Mouse (Mus musculus) embryonic stem cell, embryonic (primary cell): Measurements from ENCODE around the gene Dact3.

ENCODE experiments used
- CTCF ChIA-PET, 4 experiments: fragments of 300-600 bp in 2 of 4; fragments of 350-600 bp in 2 of 4; sonication (Branson Sonifier 250); formaldehyde crosslinking; loops; one replicate each; lab custom pipeline; 2022; ENCODE audit warnings: inconsistent platforms in 2 of 4; lab: Charles Lee
- POLR2A ChIA-PET, 4 experiments: fragments of 300-600 bp in 2 of 4; fragments of 350-600 bp in 2 of 4; sonication (Branson Sonifier 250); formaldehyde crosslinking; loops; one replicate each; lab custom pipeline; 2022; ENCODE audit warnings: antibody characterized with exemption in 4 of 4, inconsistent platforms in 1 of 4; lab: Charles Lee

Dact3 gene

DNA sequence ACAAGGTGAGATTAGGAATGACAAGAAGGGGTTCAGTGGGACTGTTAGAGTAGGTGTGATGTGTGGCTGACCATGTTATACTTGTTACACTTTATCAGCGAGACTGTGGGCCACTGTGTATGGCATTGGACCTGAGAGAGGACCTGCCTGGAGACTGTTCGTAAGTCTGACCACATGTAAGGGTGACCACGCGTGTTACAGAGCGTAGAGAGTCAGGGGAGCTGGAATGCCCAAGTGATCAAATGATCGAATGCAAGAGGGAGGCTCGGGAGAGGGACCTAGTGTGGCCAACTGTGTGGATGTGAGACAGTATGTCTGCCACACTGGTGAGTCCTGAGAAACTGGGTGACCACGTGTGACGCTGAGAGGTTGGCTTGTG is 17.2 kb downstream of the Dact3 start:
- ChIA-PET POLR2A (interaction anchor here in 3 of 4 experiments (0.7 to 2.5 kb wide), 25 partner anchors 8 to 275 kb away, joined by 3 to 29 read pairs (median 6); partner anchors contain the start of genes Dact3 (in 3 of the 3) and Calm3 (in 1 of the 3)), CTCF (interaction anchor here (0.6 to 2.5 kb wide), 47 partner anchors 8 to 607 kb away, joined by 3 to 78 read pairs (median 4); partner anchors contain the start of genes Dact3 (in 4 of the 4), Ptgir (in 2 of the 4) and Prkd2 (in 1 of the 4))

DNA sequence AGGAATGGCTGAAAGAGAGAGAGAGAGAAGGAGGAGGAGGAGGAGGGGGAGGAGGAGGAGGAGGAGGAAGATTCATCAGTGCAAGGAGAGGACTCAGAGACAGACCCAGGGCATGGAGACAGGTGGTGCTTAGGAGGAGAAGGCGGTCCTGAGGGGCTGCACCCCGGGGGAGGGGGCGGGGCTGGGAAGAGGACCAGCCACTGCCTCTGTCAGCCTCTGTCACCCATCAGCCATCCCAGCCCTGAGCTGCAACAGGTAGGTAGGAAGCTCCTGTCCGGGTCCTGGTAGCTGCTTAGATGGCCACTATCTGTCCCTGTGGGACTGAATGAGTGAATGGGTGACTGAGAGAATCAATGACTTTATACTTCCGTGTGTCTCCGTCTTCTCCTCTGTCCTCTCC is 18.5 kb downstream of the Dact3 start:
- CTCF ChIA-PET: interaction anchor here in 1 of 4 experiments (0.6 to 1.9 kb wide), 4 partner anchors 13 to 44 kb away, joined by 3 to 17 read pairs (median 8); partner anchors contain the start of genes Dact3 and Ptgir
- POLR2A ChIA-PET: interaction anchor here in 1 of 4 experiments (1.8 to 2.0 kb wide), 2 partner anchors 14 to 15 kb away, joined by 4 read pairs; no protein-coding TSS in a partner anchor

DNA sequence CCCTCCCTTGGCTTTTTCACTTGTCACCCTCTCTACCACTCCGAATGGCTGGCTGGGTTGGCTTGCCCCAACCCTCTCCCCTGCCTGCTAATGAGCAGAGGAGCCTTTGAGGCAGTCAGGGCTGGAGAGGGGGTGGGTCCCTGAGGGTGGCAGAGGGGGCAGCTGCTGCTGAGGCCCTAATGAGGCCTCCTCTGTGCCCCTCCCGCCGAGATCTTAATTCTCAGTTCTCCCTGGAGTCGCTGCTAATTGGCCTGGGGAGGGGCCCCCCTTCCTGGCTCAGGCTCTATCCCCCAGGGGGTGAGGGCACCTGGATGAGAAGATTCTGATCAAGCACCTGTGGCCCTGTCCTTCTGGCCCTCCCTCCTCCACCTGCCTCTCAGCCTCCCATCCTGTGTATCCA is 19.2 kb downstream of the Dact3 start:
- ChIA-PET POLR2A (interaction anchor here in 2 of 4 experiments (0.8 to 2.0 kb wide), 7 partner anchors 11 to 445 kb away, joined by 3 to 13 read pairs (median 4); partner anchors contain the start of genes Calm3 (in 1 of the 2), Dact3 (in 1 of the 2) and Ptgir (in 1 of the 2)), CTCF (interaction anchor here (1.0 to 1.9 kb wide), 23 partner anchors 12 to 265 kb away, joined by 3 to 40 read pairs (median 7); partner anchors contain the start of genes Dact3 (in 2 of the 4), Calm3 (in 1 of the 4), Hif3a (in 1 of the 4) and Prkd2 (in 1 of the 4))

DNA sequence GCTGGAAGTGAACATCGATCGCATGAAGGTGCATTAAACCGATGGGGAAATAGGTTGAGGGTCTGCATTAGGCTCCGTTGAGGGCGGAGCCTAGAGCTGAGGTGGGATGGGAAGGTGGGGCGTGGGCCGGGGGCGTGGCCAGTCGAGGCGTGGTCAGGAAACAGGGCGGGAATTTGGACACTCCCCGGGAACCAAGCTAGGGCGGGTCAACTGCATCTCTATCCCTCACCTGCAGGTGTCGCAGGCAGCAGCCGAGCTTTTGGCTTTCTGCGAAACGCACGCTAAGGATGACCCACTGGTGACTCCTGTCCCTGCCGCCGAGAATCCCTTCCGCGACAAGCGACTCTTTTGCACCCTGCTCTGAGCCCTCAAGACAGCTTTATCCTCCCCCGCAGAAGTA is 19.9 kb downstream of the Dact3 start:
- CTCF ChIA-PET: interaction anchor here (0.5 to 1.9 kb wide), 70 partner anchors 9 to 848 kb away, joined by 3 to 40 read pairs (median 4); partner anchors contain the start of genes Dact3 (in 3 of the 4), Ptgir (in 2 of the 4), Calm3 (in 1 of the 4) and Gm42372 (in 1 of the 4)
- POLR2A ChIA-PET: interaction anchor here (0.5 to 2.0 kb wide), 33 partner anchors 9 to 1884 kb away, joined by 3 to 19 read pairs (median 4); partner anchors contain the start of genes Dact3 (in 2 of the 4), Ptgir (in 2 of the 4), Ap2s1 (in 1 of the 4) and Calm3 (in 1 of the 4)

DNA sequence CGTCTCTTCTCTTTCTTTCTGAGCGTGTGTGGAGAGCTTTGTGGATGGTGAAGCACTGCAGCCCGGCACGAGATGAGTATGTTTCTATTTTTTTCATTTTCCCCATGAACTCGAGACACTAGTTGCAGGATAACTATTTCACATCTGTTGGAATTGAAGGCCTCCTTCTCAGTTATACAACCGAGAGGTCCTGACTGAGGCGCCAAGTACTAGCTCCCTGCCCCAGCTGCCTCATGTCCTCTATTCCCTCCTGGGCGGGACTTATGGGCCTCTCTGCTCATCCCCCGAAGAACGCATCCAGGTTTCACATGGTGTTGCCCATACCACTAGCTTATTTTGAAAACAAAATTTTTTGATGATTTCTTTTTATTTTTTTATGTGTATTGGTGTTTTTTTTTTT is 20.4 kb downstream of the Dact3 start:
- POLR2A ChIA-PET: interaction anchor here (0.6 to 2.0 kb wide), 30 partner anchors 8 to 1883 kb away, joined by 3 to 19 read pairs (median 4); partner anchors contain the start of genes Dact3 (in 2 of the 4), Ptgir (in 2 of the 4), Ap2s1 (in 1 of the 4) and Calm3 (in 1 of the 4)
- CTCF ChIA-PET: interaction anchor here (0.6 to 1.9 kb wide), 63 partner anchors 8 to 848 kb away, joined by 3 to 40 read pairs (median 4); partner anchors contain the start of genes Dact3 (in 3 of the 4), Calm3 (in 1 of the 4), Gm42372 (in 1 of the 4) and Hif3a (in 1 of the 4)

DNA sequence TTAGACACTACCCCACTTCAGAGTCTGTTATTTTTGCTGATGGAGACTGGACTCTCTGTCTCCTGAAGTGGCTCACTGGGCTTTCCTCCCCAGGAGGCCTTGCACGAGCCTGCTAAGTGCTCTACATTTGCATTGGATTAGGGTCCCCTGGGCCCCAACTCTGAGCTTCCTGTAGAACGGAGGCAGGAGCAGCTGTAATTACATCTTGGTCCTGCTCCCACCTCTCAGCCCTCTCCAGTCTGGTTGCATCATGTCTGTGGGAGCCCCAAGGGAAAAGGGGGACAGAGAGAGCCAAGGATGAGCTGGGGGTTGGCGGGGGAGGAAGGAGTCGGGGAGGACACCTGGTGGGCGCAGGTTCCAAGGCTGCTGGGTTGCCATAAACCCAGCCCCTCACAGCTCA is 25.4 kb downstream of the Dact3 start:
- ChIA-PET POLR2A (interaction anchor here in 3 of 4 experiments (0.7 to 2.9 kb wide), 22 partner anchors 8 to 610 kb away, joined by 3 to 12 read pairs (median 4); partner anchors contain the start of genes Dact3 (in 3 of the 3), Gng8 (in 3 of the 3) and Ppp5c (in 1 of the 3)), CTCF (interaction anchor here in 3 of 4 experiments (0.5 to 2.1 kb wide), 11 partner anchors 8 to 158 kb away, joined by 3 to 15 read pairs (median 5); partner anchors contain the start of genes Gng8 (in 3 of the 3) and Dact3 (in 1 of the 3))

DNA sequence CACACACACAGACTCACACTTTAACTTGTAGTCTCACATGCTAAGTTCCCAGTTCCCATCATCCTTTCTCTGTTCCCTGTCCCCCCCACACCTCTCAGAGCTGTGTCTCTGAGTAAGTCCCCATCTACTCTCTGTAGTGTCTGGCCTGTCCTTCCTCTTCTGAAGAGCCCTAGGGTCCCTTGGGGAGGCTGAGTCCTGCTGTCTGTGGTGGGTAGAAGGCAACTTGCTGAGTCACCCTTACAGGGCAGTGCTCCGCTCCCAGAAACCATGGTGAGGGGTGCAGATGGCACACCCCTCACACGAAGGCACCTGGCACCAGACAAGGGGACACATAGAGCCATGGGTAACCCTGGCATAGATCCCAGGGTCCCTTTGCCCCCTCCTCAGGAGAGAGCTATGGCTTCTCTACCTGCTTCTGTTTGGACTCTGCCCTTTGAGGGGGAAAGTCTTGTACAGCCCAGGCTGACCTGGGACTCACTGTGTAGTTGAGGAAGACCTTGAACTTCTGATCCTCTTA is 28.4 kb downstream of the Dact3 start:
- ChIA-PET CTCF (interaction anchor here (0.7 to 2.1 kb wide), 5 partner anchors 8 to 108 kb away, joined by 3 to 12 read pairs (median 4); partner anchors contain the start of gene Gng8 (in 1 of the 4)), POLR2A (interaction anchor here (0.6 to 1.4 kb wide), 6 partner anchors 8 to 49 kb away, joined by 3 to 6 read pairs (median 3); partner anchors contain the start of gene Dact3 (in 1 of the 4))

DNA sequence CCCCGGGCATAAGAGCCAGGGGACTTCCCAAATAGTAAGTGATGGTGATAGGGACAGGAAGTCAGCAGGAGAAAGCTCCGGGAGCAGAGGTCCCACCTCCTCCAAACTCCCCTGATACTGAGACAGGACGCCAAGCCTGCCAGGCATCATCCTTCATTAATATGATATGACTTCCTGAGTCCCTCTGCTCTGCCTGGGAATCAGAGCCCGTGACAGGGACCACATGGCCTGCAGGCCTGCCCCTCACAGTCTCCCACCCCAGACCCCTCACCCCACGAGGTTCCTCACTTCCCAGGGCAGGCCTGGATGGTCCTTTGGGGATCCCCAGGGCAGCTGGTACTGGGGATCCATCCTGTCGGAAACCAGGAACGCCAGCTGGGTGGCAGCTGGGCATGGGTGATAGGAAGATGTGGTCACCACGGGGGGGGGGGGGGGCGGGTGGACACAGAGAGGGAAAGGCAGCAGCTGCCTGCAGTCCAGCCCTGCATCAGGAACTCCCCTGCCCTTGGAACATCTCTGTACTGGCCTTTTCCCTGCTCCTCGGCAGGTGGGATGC is 29.1 kb downstream of the Dact3 start:
- CTCF ChIA-PET: interaction anchor here (0.6 to 2.1 kb wide), 5 partner anchors 9 to 109 kb away, joined by 3 to 12 read pairs (median 4); partner anchors contain the start of gene Gng8 (in 1 of the 4)
- POLR2A ChIA-PET: interaction anchor here in 3 of 4 experiments (0.9 to 1.4 kb wide), 5 partner anchors 9 to 50 kb away, joined by 3 to 6 read pairs (median 3); no protein-coding TSS in a partner anchor

DNA sequence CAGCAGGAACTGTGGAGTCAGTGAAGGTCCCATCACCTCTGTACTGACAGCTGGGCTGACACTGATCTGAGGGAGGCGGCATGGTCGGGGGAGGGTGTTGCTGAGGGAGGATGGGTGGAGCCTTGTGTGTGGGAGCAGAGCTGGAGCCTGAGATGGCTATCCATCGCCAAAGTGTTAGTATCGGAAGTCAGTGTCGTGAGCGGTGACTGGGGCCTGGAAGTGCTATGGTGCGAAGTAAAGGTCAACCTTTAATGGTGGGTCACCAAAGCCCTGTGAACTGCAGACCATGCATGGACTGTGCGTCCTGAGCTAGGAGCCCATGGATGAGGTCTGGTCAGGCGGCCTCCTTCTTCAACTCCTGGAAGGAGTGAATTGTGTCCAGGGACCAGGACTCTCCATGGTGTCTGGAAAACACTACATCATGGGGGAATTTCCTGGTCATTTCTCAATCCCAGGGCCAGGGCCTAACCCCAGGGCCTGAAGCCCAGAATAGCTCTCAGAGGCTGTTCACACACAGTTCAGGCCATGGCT is 30.4 kb downstream of the Dact3 start:
- POLR2A ChIA-PET: interaction anchor here in 3 of 4 experiments (0.6 to 1.7 kb wide), 5 partner anchors 10 to 160 kb away, joined by 3 to 5 read pairs (median 3); no protein-coding TSS in a partner anchor
- CTCF ChIA-PET: interaction anchor here in 3 of 4 experiments (0.5 to 3.4 kb wide), 9 partner anchors 11 to 57 kb away, joined by 3 to 17 read pairs (median 3); partner anchors contain the start of gene Gng8 (in 2 of the 3)

DNA sequence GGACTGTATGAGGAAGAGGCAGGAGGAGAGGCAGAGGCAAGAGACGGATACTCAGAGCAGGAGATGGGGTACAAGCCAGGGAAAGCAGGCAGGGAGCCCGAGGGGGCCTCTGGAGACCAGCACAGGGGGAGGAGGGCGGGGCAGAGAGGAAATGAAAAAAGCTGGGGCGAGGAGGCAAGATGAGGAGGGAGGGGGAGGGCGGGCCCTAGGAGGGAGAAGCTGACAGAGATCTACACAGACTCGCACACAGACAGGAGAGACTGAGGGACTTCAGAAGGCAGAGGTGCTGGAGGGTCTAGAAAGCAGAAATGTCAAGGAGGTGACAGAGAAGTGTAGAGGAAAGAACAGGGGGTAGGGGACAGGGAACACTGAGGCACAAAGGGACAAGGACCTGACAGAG is 31.2 kb downstream of the Dact3 start, which contains the start of gene Ptgir:
TSS of gene Ptgir (plus strand) at position 210 of the 400 bp plus-strand sequence.
- ChIA-PET POLR2A (interaction anchor here (0.7 to 1.7 kb wide), 8 partner anchors 11 to 32 kb away, joined by 3 to 6 read pairs (median 4); partner anchors contain the start of genes Dact3 (in 1 of the 4) and Gng8 (in 1 of the 4)), CTCF (interaction anchor here in 3 of 4 experiments (0.6 to 3.4 kb wide), 9 partner anchors 11 to 52 kb away, joined by 3 to 17 read pairs (median 3); partner anchors contain the start of gene Gng8 (in 3 of the 3))

DNA sequence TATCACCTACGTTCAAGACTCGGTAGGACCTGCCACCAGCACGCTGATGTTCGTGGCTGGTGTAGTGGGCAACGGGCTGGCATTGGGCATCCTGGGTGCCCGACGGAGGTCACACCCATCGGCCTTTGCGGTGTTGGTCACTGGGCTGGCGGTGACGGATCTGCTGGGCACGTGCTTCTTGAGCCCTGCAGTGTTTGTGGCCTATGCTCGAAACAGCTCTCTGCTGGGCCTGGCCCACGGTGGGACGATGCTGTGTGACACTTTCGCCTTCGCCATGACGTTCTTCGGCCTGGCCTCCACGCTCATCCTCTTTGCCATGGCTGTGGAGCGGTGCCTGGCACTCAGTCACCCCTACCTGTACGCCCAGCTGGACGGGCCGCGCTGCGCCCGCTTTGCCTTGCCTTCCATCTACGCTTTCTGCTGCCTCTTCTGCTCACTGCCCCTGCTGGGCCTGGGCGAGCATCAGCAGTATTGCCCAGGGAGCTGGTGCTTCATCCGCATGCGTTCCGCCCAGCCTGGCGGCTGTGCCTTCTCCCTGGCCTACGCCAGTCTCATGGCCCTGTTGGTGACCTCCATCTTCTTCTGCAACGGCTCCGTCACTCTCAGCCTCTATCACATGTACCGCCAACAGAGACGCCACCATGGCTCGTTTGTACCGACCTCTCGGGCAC is 31.9 kb downstream of the Dact3 start:
- POLR2A ChIA-PET: interaction anchor here in 3 of 4 experiments (0.7 to 1.5 kb wide), 7 partner anchors 11 to 33 kb away, joined by 3 to 6 read pairs (median 4); partner anchors contain the start of genes Dact3 (in 1 of the 3) and Gng8 (in 1 of the 3)
- CTCF ChIA-PET: interaction anchor here in 3 of 4 experiments (1.1 to 3.4 kb wide), 5 partner anchors 12 to 53 kb away, joined by 3 to 17 read pairs (median 5); partner anchors contain the start of gene Gng8 (in 1 of the 3)

DNA sequence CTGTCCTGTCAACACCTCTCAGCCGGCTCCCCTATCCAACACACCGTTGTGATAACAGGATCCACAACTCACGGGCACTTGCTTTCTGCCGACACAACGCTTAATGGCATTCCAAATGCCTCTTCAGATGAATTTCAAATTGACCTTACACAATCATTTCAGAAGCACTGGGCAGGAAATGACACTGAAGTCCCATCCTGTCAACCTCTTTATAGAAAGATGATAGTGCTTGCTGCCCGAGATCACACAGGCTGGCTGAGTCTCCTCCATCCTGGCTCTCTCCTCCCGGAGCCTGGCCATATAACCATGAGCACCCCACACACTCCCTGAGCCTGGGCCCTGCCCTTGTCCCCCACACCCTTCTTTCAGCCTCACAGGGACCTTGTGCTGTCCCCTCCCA is 32.7 kb downstream of the Dact3 start:
- ChIA-PET CTCF (interaction anchor here in 1 of 4 experiments (2.0 to 3.4 kb wide), 2 partner anchors 13 to 16 kb away, joined by 5 to 17 read pairs; partner anchors contain the start of gene Gng8), POLR2A (interaction anchor here in 3 of 4 experiments (1.2 to 1.5 kb wide), 3 partner anchors 13 to 33 kb away, joined by 3 to 6 read pairs (median 4); partner anchors contain the start of gene Dact3 (in 1 of the 3))

DNA sequence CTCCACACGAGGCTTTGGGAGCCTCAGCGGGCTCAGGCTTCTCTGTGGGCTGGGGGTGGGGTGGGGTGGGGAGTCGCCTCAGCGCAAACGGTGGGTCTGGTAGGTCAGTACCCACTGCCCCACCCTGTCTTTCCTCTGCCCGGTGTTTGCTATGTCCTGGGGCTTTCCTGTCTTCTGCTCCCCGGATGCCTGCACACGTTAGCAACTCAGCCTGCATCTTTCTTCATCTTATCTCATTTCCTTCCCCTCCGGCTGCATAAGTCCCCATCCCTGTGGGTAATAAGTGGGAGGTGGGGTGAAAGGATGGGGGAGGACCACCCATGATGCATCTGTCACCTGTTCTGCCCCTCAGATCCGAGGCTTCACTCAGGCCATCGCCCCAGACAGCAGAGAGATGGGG is 33.2 kb downstream of the Dact3 start:
- ChIA-PET POLR2A (interaction anchor here in 2 of 4 experiments (0.7 to 1.0 kb wide), 2 partner anchors 8 to 14 kb away, joined by 3 to 4 read pairs; no protein-coding TSS in a partner anchor), CTCF (interaction anchor here in 1 of 4 experiments (1.0 to 1.9 kb wide), 3 partner anchors 13 to 34 kb away, joined by 4 to 6 read pairs (median 4); partner anchors contain the start of gene Dact3)

DNA sequence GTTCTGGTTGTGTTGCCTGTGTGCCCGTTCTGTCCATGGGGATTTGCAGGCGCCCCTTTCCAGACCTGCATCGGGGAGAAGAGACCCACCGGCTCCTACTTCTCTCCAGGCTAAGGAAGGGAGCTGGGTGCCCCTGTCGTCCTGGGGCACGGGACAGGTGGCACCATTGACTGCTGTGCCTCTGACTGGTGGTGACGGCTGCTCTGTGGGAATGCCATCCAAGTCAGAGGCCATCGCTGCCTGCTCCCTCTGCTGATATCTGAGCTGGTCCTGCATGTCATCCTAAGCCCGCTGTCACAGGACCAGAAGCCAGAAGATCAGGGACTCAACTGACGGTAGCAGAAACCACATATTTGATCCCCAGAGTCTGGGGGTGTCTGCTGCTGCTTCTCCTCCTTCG is 33.7 kb downstream of the Dact3 start:
- ChIA-PET CTCF (interaction anchor here in 1 of 4 experiments (1.0 to 1.9 kb wide), 3 partner anchors 14 to 34 kb away, joined by 4 to 6 read pairs (median 4); partner anchors contain the start of gene Dact3), POLR2A (interaction anchor here in 2 of 4 experiments (0.7 to 1.0 kb wide), 2 partner anchors 9 to 14 kb away, joined by 3 to 4 read pairs; no protein-coding TSS in a partner anchor)

DNA sequence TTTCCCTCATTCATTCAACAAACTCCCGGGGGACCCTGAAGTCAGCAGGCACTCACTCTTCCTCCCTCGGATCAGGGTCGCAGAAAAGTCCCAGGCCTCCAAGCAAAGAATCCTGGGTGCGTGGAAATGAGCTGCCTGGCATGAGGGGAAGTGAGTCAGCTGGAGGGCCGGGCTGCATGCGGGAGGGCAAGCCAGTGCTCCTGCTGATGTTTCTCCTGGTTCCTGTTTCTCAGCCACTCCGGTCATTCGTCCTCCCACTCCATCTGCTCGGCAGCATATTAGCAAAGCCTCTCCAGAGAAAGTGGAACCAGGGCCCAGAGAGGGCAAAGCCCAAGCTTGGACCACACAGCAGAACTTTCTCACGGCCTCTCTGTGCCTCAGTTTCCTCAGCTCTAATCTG is 34.8 kb downstream of the Dact3 start:
- CTCF ChIA-PET: interaction anchor here in 1 of 4 experiments (1.9 kb wide), 1 partner anchor 36 kb away, joined by 6 read pairs; the partner anchor contains the start of gene Dact3

DNA sequence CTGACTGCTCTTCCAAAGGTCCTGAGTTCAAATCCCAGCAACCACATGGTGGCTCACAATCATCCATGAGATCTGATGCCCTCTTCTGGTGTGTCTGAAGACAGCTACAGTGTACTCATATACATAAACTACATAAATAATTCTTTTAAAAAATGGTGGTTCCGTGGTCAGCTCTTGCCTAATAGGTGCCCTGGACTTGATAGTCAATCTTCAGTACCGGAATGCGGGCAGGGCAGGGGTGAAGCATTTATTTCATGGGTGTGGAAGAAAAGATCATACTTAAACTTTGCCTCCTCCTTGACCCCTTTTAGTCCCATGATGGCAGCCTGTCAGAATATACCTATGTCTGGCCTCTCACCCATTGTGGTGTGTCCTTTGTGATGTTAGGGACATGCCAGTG is 36.8 kb downstream of the Dact3 start:
- CTCF ChIA-PET: interaction anchor here in 2 of 4 experiments (1.4 to 3.3 kb wide), 2 partner anchors 17 to 37 kb away, joined by 3 to 40 read pairs; partner anchors contain the start of gene Dact3 (in 1 of the 2)
- POLR2A ChIA-PET: interaction anchor here in 1 of 4 experiments (0.8 kb wide), 1 partner anchor 113 kb away, joined by 3 read pairs; no protein-coding TSS in a partner anchor

More for the DNA sequence above, 34.8 kb downstream of the Dact3 start:
- POLR2A ChIA-PET: no interaction called here
